Comparison of ENCODE assay signal across 22 mouse cellular contexts in the genomic region with DNA sequence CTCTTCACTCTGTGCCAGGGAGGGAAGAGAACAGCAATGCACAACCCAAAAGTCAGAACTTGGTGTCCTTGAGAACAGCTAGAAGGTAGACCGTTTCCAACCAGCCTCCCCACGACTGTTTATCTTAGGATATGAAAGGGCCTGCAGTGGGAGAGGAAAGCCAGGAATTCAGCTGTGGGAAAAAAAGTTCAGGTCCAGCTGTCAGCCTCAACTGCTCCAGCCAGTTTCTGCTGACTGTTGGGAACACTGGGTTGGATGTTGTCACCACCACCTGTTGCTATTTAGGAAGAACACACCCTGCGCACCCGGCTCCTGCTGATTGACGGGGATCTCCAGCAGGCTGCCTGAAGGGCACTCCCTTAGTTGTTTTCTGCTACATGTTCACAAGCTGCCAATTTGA. TPM values are rescaled to one million over a fixed set of nuclear protein-coding genes. Genes with fewer than 3 reads are reported as not detected.
DNase-seq lines count a peak whose midpoint lies in the region; ATAC-seq and TF ChIP-seq lines count a peak whose summit lies in the region.
"Had no signal": no experiment of that assay in that cellular context is flagged by ENCODE, and none has a peak within 500 bp of the region (broad histone marks: within the 10 kb centered on the region; RNA-seq: fewer than 3 reads in every experiment).

No protein-coding gene starts in this region.

- peaks cover 12% of the 10 kb centered on the region; the same call in 1 of the 2 replicates for H3K4me1 ChIP-seq in heart, embryonic 10.5 days
- H3K4me1 ChIP-seq in stomach, embryonic 15.5 days: no peaks in the 10 kb centered on the region
- H3K4me1 ChIP-seq: forebrain, embryonic 10.5 days; hindbrain, embryonic 15.5 days; liver, embryonic 13.5 days; midbrain, embryonic 13.5 days; neural tube, embryonic 12.5 days had no signal

- no peak overlapping the region for H3K9ac ChIP-seq in stomach, embryonic 15.5 days
- H3K9ac ChIP-seq: forebrain, postnatal 0 days; hindbrain, embryonic 15.5 days; liver, embryonic 13.5 days; lung, embryonic 14.5 days; midbrain, embryonic 13.5 days; neural tube, embryonic 12.5 days had no signal

- H3K79me3 ChIP-seq in C2C12 (ENCODE audit: low read depth): no peaks in the 10 kb centered on the region

- no peak overlapping the region for H3K4me3 ChIP-seq in heart, embryonic 10.5 days
- H3K4me3 ChIP-seq in C2C12 (ENCODE audit: insufficient read depth, poor library complexity, severe bottlenecking): no peak overlapping the region
- no peak overlapping the region for H3K4me3 ChIP-seq in stomach, embryonic 15.5 days (replicated peaks)
- H3K4me3 ChIP-seq: forebrain, embryonic 10.5 days; heart, adult 2 months; hindbrain, embryonic 15.5 days; layer of hippocampus, adult 2 months; liver, embryonic 13.5 days; midbrain, embryonic 13.5 days; neural tube, embryonic 12.5 days had no signal

- H3K27ac ChIP-seq in heart, embryonic 10.5 days: no peak overlapping the region
- no peak overlapping the region for H3K27ac ChIP-seq in stomach, embryonic 15.5 days
- H3K27ac ChIP-seq: forebrain, embryonic 10.5 days; heart, adult 2 months; hindbrain, embryonic 15.5 days; layer of hippocampus, adult 2 months; liver, embryonic 13.5 days; midbrain, embryonic 13.5 days; neural tube, embryonic 12.5 days had no signal

- no peak for TF ChIP-seq CTCF in C2C12 (IDR thresholded peaks at IDR 0.05; ENCODE audit: control insufficient read depth, insufficient read depth, insufficient read length)

- 41% methylated on average over 5 of the region's 5 CpGs for WGBS in heart, embryonic 10.5 days
- 43% methylated on average over 5 of the region's 5 CpGs for WGBS in stomach, embryonic 15.5 days

- no peaks in the 10 kb centered on the region for H3K27me3 ChIP-seq in heart, embryonic 10.5 days (ENCODE audit: insufficient read depth, poor library complexity, severe bottlenecking)
- no peaks in the 10 kb centered on the region for H3K27me3 ChIP-seq in C2C12 (ENCODE audit: control insufficient read depth, insufficient read depth, insufficient read length)
- H3K27me3 ChIP-seq in stomach, embryonic 15.5 days (replicated peaks): no peaks in the 10 kb centered on the region
- H3K27me3 ChIP-seq: hindbrain, embryonic 15.5 days; midbrain, embryonic 13.5 days; neural tube, embryonic 12.5 days had no signal

- peak; percentile 70; the same call in 1 of the 2 replicates for ATAC-seq in stomach, embryonic 15.5 days (ENCODE audit: insufficient read depth, low FRiP score, low read depth)
- ATAC-seq: forebrain, postnatal 0 days; midbrain, embryonic 13.5 days had no signal

- H3K4me2 ChIP-seq in stomach, embryonic 15.5 days: no peak overlapping the region
- H3K4me2 ChIP-seq: hindbrain, embryonic 15.5 days; liver, embryonic 13.5 days; lung, embryonic 14.5 days; midbrain, embryonic 13.5 days; neural tube, embryonic 12.5 days had no signal

- H3K36me3 ChIP-seq in heart, embryonic 10.5 days: no peaks in the 10 kb centered on the region
- H3K36me3 ChIP-seq in C2C12 (ENCODE audit: control insufficient read depth, insufficient read depth): no peaks in the 10 kb centered on the region
- H3K36me3 ChIP-seq in stomach, embryonic 15.5 days: no peaks in the 10 kb centered on the region
- H3K36me3 ChIP-seq: forebrain, embryonic 10.5 days; hindbrain, embryonic 15.5 days; liver, embryonic 13.5 days; midbrain, embryonic 13.5 days; neural tube, embryonic 12.5 days had no signal

- DNase-seq in heart, adult 11 months: peak; percentile 92
- DNase-seq in heart, embryonic 10.5 days (ENCODE audit: low spot score): no peak
- DNase-seq in ZHBTc4 (ENCODE audit: low read depth, low spot score): peak; percentile 58
- DNase-seq in retina, embryonic 14.5 days (ENCODE audit: low spot score): no peak
- no peak for DNase-seq in c-Kit-positive CD71-positive TER-119-positive erythroid progenitor cells, embryonic 14.5 days (ENCODE audit: low spot score)
- DNase-seq: cerebellum, adult 18-20 months; forebrain, postnatal 0 days; gastrocnemius, postnatal 14 days; heart, adult 2 months; heart, postnatal 4 days; kidney, postnatal 25 days; liver, embryonic 13.5 days; lung, embryonic 14.5 days; retina, postnatal 1 day; thymus, postnatal 25 days had no signal

- H3ac ChIP-seq in C2C12 (ENCODE audit: control insufficient read depth, insufficient read length, low read depth): no peak overlapping the region

- H3K79me2 ChIP-seq in C2C12 (ENCODE audit: control insufficient read depth, insufficient read depth): no peaks in the 10 kb centered on the region

- no peaks in the 10 kb centered on the region for H3K9me3 ChIP-seq in heart, embryonic 10.5 days
- H3K9me3 ChIP-seq in stomach, embryonic 15.5 days: no peaks in the 10 kb centered on the region
- H3K9me3 ChIP-seq: forebrain, embryonic 10.5 days; hindbrain, embryonic 15.5 days; liver, embryonic 13.5 days; midbrain, embryonic 13.5 days; neural tube, embryonic 12.5 days had no signal

TF ChIP-seq in C2C12, 6 proteins besides CTCF, POLR2A, EP300 and RAD21:
- TF ChIP-seq MYOD1 (IDR thresholded peaks at IDR 0.05; ENCODE audit: control insufficient read depth, insufficient read length, low read depth) (peak; percentile 33), USF1 (IDR thresholded peaks at IDR 0.05; ENCODE audit: low read depth) (no peak), CEBPB (IDR thresholded peaks at IDR 0.05; ENCODE audit: low read depth) (no peak)
TF ChIP-seq in C2C12: peak in this region for 1.

RNA-seq across cellular contexts. Expression of a gene that starts 19.8 kb away (rescaled TPM):
- polyA plus RNA-seq in heart, embryonic 10.5 days (2016; fragmentation: Nextera tagmentation; extraction: Ambion mirVana): 13.6 and 15.0 TPM in 2 replicates
- 35.7 TPM for polyA plus RNA-seq in C2C12 (2012; fragmentation: generic; extraction: Trizol)
- polyA plus RNA-seq in stomach, embryonic 15.5 days (2015; fragmentation: Nextera tagmentation; extraction: Ambion mirVana): 34.9 and 37.0 TPM in 2 replicates

Comparison
In these comparisons a context has a peak if more than half of its experiments do, and no peak if none do; other contexts are left out.
1. DNase-seq: peak in heart, adult 11 months (single experiment) and ZHBTc4 (single experiment); none in heart, embryonic 10.5 days (single experiment), retina, embryonic 14.5 days (single experiment) and c-Kit-positive CD71-positive TER-119-positive erythroid progenitor cells, embryonic 14.5 days (single experiment).